Mouse (Mus musculus): Measurements from ENCODE around the gene Cipc.

The Cipc gene

DNA sequence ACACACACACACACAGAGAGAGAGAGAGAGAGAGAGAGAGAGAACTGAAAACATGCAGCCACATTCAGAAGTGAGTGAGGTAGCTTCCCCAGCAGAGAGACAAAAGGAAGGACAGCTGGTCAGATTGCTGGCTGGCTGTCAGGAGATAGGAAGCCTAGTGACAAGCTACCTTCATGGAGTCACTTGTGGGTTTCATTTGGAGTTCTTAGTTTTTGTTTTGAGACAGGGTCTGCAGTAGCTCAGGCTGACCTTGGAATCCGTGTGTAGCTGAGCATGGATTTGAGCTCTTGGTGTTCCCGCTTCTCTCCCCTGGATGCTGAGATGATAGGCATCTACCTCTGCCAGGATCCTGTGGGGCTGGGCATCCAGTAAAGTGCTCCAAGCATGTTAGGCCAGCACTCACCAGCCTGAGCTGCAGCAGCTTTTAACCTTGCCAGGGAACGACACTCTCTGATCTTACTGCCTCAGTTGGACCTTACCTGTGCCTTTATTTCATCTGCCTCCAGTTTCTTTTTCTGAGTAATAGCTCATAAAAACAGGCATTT lies 14.0 kb downstream of the Cipc start:
- no peak for DNase-seq (ENCODE audit: low spot score)

DNA sequence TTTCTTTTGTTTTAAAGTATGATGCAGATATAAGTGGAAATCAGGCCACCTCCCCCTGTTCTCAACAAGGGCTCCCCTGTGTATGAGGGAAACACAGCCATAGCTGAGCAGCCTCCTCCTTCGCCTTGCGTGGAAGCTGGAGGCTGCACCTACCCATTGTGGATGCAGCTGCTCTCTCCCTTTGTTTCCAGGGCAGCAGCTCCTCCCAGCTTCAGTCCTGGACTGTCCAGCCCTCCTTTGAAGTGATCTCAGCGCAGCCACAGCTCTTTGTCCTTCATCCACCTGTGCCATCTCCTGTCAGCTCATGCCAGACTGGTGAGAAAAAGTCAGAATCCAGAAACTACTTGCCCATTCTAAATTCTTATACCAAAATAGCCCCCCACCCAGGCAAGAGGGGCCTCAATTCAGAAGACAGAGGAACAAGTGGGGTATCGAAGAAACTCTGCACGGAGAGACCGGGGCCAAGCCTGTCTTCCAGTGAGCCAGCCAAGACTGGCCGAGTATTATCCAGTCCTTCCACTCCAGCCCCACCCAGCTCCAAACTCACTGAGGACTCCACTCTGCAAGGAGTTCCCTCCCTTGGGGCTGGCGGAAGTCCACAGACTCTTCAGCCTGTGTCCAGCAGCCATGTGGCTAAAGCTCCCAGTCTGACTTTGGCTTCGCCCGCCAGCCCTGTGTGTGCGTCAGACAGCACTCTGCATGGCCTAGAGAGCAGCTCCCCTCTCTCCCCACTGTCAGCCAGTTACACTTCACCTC lies 14.9 kb downstream of the Cipc start:
- no peak for DNase-seq (ENCODE audit: low spot score)

DNA sequence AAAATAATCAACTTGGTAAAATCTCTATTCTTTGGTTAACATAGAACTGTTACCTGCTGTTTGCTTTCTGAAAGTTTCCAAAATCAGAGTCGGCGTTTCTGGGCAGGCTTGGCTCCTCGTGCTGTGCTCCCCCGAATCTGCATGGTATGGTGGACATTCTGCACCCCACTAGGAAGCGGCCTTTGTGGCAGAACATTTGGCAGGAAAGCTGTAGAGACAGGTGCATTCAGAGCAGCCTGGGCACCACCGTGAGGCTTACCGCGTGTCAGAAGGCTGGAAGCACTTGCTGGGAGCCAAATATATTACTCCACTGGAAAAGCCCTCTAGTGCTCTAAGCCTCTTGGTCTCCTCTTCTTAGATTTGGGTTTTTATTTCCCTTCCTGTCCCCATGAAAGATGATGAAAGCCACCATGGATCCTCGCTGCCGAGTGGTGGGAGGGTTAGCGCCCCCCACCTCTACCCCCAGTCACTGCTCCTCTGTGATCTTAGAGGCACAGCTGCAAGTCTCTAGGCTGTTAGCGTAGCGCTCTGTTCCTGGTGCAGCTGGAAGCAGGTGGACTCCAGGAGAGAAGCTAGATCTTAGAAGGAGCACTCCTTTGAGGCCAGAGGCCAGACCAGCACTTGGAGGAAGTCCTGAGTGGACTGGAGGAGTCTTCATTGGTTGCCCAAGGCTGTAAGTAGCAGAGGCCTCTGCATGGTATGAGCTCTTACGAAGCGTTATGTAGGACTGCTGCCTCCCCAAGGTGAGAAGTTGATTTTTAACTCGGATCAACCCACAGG lies 17.6 kb downstream of the Cipc start:
- no peak for DNase-seq (ENCODE audit: low spot score)

DNA sequence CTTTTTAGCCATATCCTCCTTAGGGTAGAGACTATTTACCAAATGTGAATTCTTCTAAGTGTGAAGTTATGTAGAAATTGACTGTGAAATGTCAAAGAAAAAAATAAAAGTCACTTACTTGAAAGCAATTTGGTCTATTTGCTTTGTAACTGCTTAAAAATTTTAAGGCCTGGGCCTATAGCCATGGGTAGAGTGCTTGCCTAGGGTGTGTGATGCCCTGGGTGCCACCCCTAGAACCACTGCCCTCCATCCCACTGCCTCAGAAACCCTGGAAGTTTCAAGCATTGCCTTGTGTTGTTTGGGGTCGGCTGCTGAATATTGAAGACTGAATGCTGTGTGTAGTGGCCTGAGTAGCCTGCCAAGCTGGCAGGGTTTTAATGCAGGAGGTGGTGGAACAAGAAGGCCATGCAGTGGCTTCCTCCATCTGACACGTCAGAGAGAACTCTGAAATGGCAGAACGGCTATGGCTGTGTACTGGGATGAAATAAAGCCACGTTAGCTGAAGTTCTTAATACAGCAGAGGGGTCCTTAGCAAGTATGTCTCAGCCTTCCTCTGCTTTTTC lies 18.5 kb downstream of the Cipc start:
- DNase-seq (ENCODE audit: low spot score) = no peak

DNA sequence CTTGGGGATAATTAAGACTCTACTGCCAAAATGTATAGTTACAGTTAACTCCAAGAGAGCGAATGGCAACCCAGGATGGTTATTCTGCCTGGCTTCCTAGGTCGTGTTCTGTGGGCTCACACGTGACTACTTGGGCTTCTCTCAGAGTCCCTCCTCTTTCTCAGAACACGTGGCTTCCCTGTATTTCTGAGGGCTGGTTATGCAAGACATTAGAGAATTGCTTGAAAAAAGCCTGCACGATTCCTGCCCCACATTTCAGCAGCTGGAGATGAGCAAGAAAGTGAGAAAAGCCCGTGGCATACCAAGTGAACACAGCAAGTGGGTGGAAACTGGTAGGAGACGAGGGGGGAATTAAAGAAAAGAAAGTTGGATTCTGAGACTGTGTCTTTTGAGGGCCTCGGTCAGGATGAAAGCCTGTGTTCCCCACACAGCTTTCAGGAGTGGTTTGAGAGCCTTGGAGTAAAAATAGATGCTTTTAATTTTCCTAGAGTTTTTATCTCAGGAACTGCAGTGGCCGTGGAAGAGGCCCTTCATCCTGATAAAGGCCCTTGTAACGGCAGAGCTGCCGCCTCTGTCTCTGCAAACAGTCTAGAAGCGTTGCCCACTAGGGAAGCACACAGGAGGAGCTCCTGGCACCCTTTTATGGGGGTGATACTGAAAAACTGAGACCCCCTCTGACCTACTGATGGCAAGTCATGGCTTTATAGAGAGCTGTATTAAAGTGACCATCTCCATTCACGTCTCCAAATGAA lies 21.8 kb downstream of the Cipc start:
- DNase-seq (ENCODE audit: low spot score) = no peak

DNA sequence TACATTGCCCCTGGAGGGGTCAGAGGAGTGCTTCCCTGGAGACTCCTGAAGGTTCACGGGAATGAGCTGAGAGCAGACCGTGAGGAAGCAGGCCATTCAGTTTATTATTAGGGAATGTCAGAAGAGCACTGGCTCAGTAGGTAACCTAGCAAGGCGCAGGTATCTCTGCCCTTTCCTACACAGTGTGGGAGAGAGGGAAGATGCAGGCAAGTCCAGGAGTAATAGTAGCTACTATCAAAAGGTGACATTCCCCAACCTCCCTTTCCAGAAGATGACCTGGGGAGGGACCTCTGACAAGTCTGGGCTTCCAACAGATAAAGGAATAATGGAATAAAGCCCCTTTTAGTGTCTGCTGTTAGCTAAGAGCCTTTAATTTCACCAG lies 22.4 kb downstream of the Cipc start:
- no peak for DNase-seq (ENCODE audit: low spot score)

DNA sequence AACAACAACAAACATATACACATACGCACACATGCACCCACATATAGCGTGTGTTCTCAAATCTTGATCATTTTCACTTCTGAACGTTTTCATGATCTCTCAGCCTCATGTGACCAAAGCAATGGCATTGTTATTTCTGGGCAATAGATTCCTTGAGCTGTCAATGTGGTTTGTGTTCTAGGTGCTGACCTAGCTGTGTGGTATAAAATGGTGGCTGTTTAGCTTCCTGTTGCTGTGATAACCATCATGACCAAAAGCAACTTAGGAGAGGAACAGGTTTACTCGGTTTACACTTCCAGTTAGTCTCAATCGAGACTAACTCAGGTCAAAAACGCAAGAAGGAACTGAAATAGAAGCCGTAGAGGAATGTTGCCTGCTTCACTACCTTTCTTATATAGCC lies 24.2 kb downstream of the Cipc start:
- DNase-seq (ENCODE audit: low spot score) = no peak

DNA sequence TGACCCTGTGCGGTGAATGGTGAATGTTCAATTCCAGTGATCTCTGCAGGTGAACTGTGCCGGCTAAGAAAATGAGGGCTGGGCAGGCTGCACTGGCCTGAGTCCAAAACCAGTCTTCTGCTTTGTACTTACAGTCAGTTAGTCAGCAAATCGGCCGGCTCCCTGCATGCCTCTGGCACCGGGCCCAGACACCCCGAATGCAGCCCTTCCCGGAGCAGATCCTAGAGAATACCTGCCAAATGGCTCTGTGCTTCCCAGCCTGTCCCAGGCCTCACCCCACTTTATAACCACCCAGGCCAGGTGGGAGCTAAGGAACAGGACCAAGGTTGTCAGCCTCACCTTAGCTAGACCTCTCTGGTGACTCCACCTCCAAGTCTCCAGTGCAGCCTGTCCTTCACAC lies 26.4 kb downstream of the Cipc start:
- DNase-seq (ENCODE audit: low spot score) = peak; percentile 82

DNA sequence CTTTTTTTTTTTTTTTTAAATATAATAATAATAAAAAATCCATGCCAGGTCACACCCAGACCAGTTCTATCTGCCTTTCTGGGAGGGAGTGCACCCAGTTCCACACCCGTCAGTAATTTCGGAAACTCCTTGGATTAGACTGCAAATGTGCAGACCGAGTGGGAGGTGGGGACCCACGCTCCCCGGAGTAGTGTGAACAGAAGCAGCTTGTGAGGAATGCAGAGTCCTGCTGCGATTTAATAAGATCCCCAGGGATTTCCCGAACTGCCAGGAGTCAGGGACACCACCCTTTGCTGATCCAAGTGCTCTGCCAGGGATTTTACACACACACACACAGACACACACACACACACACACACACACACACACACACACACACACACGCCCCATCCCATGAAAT lies 26.9 kb downstream of the Cipc start:
- DNase-seq (ENCODE audit: low spot score) = no peak

DNA sequence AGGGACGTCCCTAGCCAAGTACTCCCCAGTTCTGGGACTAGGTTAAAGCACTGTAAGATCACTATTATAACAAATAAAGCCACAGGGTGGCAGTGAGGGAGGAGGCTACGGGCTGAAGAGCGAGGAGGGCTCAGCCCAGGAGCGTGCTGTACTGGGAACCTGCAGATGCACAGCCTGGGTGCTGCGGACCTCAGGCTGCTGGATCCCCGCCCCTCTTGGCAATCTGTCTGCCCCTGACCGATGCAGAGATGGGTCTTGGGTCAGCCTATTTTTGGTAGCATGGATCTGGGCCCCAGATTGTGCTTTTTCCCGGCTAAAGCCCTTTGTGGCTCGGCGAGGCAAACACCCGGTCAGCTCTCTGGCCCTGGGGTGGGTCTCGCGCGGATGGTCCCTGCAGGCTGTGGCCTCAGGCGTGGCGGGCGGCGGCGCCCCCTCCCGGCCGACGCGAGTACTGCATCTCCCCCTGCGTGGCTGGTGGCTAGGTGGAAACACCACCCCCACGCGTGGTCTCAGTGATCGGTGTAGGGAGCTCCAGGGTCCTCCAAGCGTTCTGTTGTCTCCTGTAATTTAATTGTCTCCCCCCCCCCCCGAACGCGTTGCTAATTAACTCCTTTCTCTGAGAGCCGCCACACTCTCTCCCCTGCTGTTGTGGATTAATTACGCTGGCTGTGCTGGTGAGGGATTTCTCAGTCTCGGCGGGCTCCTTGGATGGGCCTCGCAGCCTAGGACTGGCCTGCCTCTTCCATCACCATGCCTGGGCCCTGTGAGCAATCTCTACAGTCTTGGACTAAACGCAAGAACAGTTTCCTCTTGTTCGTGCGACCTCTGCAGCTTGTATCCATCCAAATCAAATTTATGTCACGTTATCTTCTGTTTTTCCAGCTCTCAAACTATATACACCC lies 27.8 kb downstream of the Cipc start:
- peak; percentile 94 for DNase-seq (ENCODE audit: low spot score)

DNA sequence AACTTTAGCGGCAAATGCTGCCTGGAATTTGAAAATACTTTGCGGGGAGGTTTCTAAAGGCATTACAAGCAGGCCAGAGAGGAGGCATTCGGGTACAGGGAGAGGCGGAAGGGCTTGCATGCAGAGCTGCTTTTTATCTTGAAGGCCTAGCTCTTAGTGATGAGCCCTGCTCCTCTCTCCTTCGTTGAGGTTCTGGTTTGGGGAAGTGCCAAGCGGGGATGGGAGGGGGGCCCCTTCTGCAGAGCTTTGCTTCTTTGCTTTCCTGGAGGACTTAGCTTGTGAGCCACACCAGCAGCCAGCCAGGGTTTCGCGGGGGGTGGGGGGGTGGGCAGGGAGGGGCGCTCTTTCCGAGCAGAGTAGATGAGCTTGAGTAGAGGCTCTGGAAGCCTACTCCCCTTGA lies 28.9 kb downstream of the Cipc start:
- no peak for DNase-seq (ENCODE audit: low spot score)

DNA sequence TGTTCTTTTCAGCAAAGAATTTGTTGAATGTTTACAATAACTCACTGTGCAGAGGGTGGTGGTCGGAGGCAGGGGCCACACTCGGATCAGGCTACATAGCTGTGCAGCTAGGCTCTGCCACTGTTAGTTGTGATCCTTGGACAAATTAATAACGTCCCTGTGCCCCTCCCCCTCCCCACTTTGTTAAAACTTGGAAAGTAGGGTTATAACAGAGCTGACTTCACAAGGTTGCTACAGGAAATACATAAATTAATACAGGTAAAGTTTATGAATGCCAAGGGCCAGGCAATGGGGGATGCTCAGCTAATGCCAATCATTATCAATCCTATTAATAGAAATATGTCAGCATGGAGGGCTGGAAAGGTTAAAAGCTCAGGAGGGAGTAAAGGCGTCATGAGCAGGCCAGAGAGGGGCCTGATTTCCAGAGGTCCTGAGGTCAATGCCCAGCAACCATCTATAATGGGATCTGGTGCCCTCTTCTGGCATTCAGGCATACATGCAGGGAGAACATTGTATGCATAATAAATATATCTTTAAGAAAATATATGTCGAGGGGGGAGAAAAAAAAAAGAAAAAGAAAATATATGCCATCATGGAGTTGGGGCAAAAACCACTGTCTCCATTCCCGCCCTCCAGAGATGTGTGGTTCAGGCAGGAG lies 29.8 kb downstream of the Cipc start:
- DNase-seq (ENCODE audit: low spot score) = no peak

DNA sequence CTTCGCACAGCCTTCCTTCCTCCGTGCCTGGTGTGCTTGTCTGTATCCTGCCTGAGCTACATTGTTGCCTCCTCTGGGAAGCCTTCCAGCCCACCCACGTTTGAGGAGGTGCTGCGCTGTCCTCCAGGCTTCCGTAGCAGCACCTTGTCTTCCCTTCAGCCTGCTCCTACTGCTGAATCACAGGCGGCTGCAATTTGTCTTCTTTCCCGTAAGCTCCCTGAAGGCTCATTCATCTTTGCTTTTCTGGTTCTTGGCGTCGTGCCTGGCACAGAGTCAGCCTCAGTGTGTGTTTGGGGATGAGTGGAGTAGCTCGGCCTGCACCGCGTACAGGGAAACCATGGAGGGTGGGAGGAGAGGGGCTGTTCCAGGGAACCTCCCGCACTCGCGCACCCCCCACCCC lies 31.0 kb downstream of the Cipc start:
- DNase-seq (ENCODE audit: low spot score) = peak; percentile 51

DNA sequence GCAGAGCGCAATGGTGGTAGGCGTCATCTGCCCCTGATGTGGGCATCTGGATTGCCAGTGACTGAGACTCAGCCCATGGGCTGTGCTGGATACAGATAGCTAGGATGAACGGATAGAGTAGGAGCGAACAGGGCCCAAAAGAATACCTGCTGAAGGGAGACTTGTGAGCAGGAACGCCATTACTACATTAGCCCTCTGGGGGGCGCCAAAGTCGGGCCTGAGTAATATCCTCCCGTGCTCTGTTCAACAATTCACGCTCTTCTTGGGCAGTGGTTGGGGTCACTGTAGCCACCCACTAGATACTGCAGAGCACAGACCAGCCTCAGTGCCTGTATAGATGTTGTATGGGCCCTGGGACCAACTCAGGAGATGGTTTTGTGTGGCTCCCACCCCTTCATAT lies 34.3 kb downstream of the Cipc start:
- no peak for DNase-seq (ENCODE audit: low spot score)

DNA sequence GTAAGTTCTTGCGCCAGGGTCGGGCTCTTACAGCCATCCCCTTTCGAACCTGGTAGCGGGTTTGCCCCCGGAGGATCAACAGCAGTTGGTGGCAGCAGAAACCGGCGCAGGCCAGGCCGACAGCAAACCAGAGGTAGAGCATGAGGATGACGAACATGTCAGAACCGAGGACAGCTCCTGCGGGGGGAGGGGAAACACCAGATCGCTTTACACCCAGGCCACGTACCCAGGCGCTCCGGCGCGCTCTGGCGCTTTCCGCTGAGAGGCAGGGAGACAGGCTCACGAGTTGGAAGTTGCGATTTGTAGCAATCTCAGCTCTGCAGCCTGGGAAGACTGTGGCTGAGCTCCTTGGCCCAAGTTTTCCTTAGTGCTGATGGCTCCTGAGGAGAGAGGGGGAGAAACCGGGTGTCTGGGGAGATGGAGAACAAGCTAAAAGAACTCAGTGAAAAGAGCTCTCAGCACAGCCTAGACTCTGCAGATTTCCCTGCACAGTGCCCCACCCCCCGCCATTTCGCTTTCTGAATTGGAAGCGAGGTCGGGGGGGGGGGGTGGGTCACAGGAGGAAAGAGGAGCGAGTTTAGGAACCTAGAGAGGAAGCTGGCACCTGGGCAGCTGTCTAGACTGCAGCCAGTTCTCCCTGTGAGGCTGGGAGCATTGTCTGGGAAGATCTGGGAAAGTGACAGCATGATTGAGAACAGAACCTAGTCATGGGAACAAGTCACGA lies 36.8 kb downstream of the Cipc start:
- DNase-seq (ENCODE audit: low spot score) = peak; percentile 82

DNA sequence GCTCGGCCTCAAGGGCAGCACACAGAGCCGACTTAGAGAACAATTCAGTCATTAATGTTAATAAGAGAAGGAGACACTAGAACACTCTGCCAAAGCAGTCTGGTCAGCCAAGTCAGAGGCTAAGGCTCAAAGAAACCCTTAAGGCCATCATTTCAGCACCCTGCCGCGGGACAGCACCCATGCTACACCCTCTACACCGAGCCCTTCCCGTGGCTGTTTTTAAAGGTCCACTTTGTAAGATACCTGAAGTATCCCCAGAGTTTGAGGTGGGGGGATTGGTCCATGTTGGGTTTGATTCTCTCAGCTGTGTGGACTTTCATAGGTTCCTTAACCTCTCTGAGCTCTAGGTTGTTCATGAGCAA lies 37.3 kb downstream of the Cipc start:
- DNase-seq (ENCODE audit: low spot score) = peak; percentile 84

DNA sequence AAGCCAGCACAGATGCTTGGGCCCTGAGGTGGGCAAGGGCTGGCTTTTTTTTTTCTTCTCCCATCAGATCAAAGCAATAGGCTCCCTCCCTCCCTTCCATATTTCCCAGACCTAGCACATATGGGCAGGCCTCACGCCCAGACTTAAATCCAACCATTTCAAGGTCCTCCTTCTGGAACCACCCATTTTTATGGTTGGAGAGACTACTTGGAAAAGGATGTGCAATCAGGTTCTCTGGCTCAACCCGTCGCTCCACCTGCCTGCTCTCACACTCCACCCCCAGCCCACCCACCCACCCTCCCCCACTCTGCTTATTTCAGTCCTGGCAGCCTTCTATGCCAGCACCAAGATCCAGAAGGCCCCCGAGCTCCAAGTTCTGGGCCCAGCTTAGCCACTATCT lies 39.7 kb downstream of the Cipc start:
- no peak for DNase-seq (ENCODE audit: low spot score)

DNA sequence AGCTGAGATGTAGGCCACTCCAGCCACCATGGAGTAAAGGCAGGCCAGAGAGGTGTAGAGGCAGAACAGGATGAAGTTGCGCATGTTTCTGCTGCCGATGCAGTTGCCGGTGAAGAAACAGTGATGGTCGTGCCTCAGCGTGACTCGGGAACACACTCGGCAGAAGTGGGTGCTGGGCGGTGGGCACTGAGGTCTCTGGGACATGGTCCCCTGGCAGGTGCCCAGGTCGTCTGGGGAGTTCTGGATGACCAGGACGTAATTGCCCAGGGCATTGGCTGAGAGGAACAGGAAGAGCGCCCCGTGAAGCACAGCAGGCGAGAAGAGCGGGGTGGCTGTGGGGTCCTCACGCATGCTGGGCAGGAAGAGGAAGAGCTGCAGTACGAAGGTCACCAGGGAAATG lies 41.4 kb downstream of the Cipc start:
- DNase-seq (ENCODE audit: low spot score) = no peak

DNA sequence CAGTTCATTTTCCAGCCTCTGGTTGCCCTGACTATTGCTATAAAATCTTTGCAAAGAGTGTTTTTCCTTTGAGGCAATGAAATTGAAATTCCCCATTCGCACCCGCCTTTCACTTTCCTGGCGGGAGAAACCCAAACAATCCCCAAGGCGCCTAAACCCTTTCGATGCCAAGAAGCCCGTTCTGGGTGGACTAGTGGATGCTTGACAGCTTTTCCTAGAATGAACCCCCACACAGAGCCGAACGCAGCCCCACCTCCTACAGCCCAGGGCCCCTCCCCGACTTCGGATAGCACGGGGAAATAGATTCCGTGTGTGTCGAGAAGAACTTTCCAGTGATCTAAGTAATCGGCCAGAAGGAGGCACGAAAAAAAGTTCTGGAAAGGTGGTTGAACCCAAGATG lies 42.5 kb downstream of the Cipc start:
- DNase-seq (ENCODE audit: low spot score) = no peak
